Mouse (Mus musculus) kidney, adult 2 months (tissue): ENCODE measurements at regions not wholly inside any gene's neighbourhood (a gene's known extent, or its start where the extent isn't known, plus 50 kb on each side); places are given as distances from the start of the nearest gene placed in this dataset.

Source experiments
- DNase-seq: peaks from one replicate; pipeline ENCODE4 v3.0.0; 2021
- H3K27ac ChIP-seq: fragments of 200-500 bp; 2 replicates; pipeline ENCODE4 v1.5.1; 2012; ENCODE audit warnings: low read depth, low read length, control low read depth, inconsistent platforms; ENCODE audit not compliant: insufficient read depth
- H3K27me3 ChIP-seq: fragments of 200-500 bp; replicated peaks from 2 replicates; pipeline ENCODE4 v1.6.1; 2012; ENCODE audit warnings: mild to moderate bottlenecking, moderate library complexity, low read length, inconsistent platforms; ENCODE audit not compliant: control insufficient read depth, insufficient read depth
- H3K36me3 ChIP-seq: fragments of 200-500 bp; 2 replicates; pipeline ENCODE4 v1.6.1; 2012; ENCODE audit warnings: mild to moderate bottlenecking, moderate library complexity, low read length, inconsistent platforms; ENCODE audit not compliant: control insufficient read depth, insufficient read depth
- H3K4me1 ChIP-seq: fragments of 200-500 bp; 2 replicates; pipeline ENCODE4 v1.6.1; 2011; ENCODE audit warnings: low read length; ENCODE audit not compliant: control insufficient read depth, insufficient read depth
- H3K4me3 ChIP-seq: fragments of 200-500 bp; 2 replicates; pipeline ENCODE4 v1.5.1; 2011; ENCODE audit warnings: mild to moderate bottlenecking, low read depth, low read length, control low read depth; ENCODE audit not compliant: insufficient read depth
- CTCF ChIP-seq: fragments of 200-500 bp; conservative IDR thresholded peaks from 2 replicates; pipeline ENCODE4 v1.5.1; 2011; ENCODE audit warnings: low read depth, mild to moderate bottlenecking, control low read depth, low read length, moderate library complexity, mixed read lengths; ENCODE audit not compliant: insufficient read depth, insufficient read length
- POLR2A ChIP-seq: fragments of 200-500 bp; IDR thresholded peaks from one replicate; pipeline ENCODE4 v1.6.1; 2011; ENCODE audit warnings: low read depth, low read length, control low read depth
- WGBS: fragments of 180-500 bp; shearing (Covaris S2); methylation state at CpG from one replicate; pipeline ENCODE4 v1.1.7; 2018; 5-methylcytosine and 5-hydroxymethylcytosine counted together

DNA sequence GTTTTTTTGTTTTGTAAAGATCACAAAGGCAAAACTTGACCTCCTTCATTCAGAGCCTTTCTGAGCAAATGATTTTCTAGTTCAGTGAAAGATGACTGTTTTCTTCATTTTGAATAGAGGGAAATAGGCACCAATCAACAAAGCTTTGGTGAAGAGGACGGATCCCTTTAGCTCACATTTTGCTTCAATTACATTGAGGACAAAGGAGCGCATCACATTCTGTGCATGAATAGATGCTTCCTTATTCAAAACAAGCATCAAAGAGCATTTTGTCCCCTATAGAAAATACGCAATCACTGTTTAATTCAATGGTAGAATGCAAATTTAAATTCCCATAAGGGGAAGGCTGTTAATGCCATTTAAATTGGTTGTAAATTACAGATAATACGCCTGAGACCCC is 150.4 kb upstream of the Rai2 start:
- no peak for TF ChIP-seq POLR2A
- no peak for TF ChIP-seq CTCF
- Histone ChIP-seq H3K4me3 (no peak overlapping the region), H3K4me1 (no peaks in the 10 kb centered on the region), H3K27ac (no peak overlapping the region), H3K27me3 (no peaks in the 10 kb centered on the region), H3K36me3 (no peaks in the 10 kb centered on the region)
- no peak for DNase-seq
- WGBS, result 91% methylated on average over 4 of the region's 4 CpGs

DNA sequence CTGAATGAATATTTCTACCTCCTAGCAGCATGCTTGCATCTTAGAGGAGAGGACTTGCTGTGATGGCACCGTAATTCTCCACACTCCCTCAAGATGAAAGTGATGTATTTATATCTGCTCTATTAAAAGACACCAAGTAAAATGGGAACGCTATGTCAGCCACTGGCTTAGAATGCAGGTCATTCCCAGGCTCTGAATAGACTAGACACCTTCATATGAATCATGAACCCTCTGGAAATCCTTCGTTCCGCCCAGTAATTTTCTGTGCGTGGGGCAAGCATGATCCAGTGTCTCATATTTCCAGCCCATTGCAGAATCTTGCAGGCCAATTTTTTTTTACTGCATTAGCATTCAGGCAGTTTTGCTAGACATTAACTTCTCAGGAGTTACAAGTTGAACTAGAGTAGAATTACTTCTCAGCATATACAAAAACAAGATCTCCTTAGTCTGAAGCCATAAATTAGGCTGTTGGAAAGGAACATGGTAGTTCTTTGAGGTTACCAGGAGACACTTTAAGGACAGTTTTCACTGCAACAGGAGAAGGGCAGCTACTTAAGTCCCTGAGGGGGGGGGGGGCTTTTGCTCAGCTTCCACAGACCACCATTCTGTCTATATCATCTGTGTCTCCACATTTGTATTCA is 134.7 kb upstream of the Rai2 start:
- Histone ChIP-seq H3K36me3 (no peaks in the 10 kb centered on the region), H3K27ac (no peak overlapping the region), H3K4me1 (no peaks in the 10 kb centered on the region), H3K4me3 (no peak overlapping the region), H3K27me3 (no peaks in the 10 kb centered on the region)
- WGBS, result 32% methylated on average over 5 of the region's 5 CpGs
- TF ChIP-seq CTCF (no peak), POLR2A (no peak)
- DNase-seq, result no peak

DNA sequence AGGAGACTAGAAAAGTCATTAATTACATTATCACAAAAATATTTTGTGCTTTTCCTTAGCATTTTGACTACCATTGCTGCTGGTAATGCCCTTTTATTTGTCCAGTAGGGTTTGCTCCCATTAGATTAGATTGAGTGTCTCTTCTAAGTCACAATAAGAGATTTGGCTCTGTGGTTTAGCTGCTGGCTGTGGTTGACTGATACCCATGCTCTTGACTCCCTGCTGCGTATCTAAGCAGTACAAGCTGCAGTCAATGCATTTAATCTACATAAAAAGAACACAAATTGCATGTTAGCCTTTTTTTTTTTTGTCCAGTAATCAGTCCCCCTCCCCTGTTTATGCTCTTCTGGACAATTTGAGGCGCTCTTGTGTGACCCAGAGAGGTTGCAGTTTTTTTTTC is 133.0 kb upstream of the Rai2 start:
- WGBS, result 88% methylated on average over 2 of the region's 2 CpGs
- H3K4me3 ChIP-seq, result no peak overlapping the region
- H3K4me1 ChIP-seq, result no peaks in the 10 kb centered on the region
- H3K27ac ChIP-seq, result no peak overlapping the region
- DNase-seq, result no peak
- TF ChIP-seq POLR2A (no peak), CTCF (no peak)
- no peaks in the 10 kb centered on the region for H3K36me3 ChIP-seq
- H3K27me3 ChIP-seq, result no peaks in the 10 kb centered on the region

DNA sequence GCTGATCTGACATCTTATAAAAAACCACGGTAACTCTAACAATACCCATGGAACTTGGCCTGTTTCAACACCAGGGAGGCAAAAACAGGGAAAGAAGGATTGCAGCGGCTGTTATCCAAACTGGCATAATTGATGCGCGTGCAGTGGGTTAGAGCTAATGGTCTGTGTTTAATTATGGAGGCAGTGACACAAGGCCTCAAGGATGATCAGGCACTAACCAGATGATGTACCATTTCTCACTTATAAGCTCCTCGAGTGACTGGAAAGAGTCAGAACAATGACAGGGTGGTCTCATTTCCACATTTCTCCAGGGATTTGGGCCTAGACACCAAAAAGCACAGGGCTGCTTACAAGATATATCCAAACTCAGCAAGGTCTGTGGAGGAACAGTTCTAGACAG is 83.0 kb upstream of the Rai2 start:
- Histone ChIP-seq H3K4me3 (no peak overlapping the region), H3K27me3 (no peaks in the 10 kb centered on the region), H3K4me1 (no peaks in the 10 kb centered on the region), H3K27ac (no peak overlapping the region), H3K36me3 (no peaks in the 10 kb centered on the region)
- 60% methylated on average over 5 of the region's 5 CpGs for WGBS
- TF ChIP-seq POLR2A (no peak), CTCF (no peak)
- no peak for DNase-seq

DNA sequence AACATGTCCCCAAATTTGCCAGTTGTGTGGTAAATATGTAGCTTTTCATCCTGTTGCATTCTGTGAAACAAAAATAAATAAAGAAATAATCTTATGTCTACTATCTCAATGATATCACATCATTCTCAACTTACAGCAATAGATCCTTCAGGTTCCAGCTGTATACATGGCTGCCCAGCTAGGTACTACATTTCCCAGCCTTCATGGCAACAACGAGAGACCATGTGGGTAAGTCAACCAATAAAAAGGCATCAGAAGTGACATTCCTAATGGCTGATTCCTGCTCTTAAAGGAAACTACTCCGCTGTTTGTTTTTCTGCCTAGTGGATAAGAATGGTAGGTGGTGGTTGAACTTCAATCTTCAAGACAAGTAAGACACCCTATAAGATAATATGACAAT is 82.5 kb upstream of the Rai2 start:
- DNase-seq, result peak; percentile 0
- Histone ChIP-seq H3K4me1 (no peaks in the 10 kb centered on the region), H3K27me3 (no peaks in the 10 kb centered on the region), H3K36me3 (no peaks in the 10 kb centered on the region), H3K4me3 (no peak overlapping the region), H3K27ac (no peak overlapping the region)
- TF ChIP-seq CTCF, result no peak
- TF ChIP-seq POLR2A, result no peak
- 53% methylated on average over 2 of the region's 2 CpGs for WGBS

DNA sequence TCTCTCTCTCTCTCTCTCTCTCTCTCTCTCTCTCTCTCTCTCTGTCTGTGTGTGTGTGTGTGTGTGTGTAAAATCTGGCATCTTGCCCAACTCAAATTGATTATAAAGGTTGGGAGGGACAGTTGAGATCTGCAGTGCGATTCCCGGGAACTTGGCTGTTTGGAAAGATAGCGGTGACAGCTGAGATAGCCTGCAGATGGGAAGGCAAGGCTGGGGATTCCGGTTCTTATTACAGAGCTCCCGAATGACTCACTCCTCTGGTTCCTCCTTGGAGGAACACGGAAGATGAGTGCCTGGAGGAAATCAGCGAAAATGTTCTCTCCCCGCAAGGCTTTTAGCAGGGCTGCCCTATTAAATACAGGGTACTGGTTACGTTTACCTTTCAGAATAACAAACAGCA is 81.2 kb upstream of the Rai2 start:
- 23% methylated on average over 9 of the region's 9 CpGs for WGBS
- no peaks in the 10 kb centered on the region for H3K36me3 ChIP-seq

DNA sequence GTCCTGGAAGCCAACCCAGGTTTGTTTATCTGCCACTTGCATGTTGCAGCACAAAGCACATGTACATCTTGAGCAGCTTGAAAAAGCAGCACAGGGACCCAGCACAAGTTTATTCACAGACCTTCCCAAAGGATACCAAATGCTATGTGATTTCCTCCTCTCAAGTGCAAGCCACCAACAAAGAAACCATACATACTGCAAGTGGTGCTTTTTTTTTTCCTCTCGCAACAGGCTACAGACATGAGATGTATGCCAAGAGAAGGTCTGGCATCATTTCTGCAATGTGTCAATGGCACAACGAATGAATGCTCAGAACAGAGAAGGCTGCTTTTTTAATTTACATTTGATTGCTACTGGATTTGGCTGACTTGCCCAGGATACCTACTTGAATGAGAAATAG is 63.8 kb upstream of the Rai2 start:
- DNase-seq, result no peak
- no peaks in the 10 kb centered on the region for H3K4me1 ChIP-seq
- no peak overlapping the region for H3K27ac ChIP-seq
- no peak overlapping the region for H3K4me3 ChIP-seq
- WGBS, result 83% methylated on average over 2 of the region's 2 CpGs
- TF ChIP-seq CTCF (no peak), POLR2A (no peak)
- no peaks in the 10 kb centered on the region for H3K27me3 ChIP-seq
- H3K36me3 ChIP-seq, result no peaks in the 10 kb centered on the region

More for the DNA sequence above, 81.2 kb upstream of the Rai2 start:
- TF ChIP-seq CTCF, result no peak
- no peak for TF ChIP-seq POLR2A
- H3K27ac ChIP-seq, result no peak overlapping the region
- H3K27me3 ChIP-seq, result no peaks in the 10 kb centered on the region
- no peak overlapping the region for H3K4me3 ChIP-seq
- DNase-seq, result peak; percentile 0
- H3K4me1 ChIP-seq, result no peaks in the 10 kb centered on the region
